In genomic region chr15:88821403-88821802, GRCm38 (mm10) we compare ENCODE assay signal across 1 mouse cellular context.
TF ChIP-seq lines count a peak whose summit lies in the region.

No protein-coding gene starts in this region.

TF ChIP-seq in myocyte, 11 proteins besides CTCF, POLR2A, EP300 and RAD21 (continued from another document):
- no peak for TF ChIP-seq TCF12 (IDR thresholded peaks at IDR 0.05; ENCODE audit: insufficient read depth, poor library complexity, severe bottlenecking)
- no peak for TF ChIP-seq MAX (IDR thresholded peaks at IDR 0.05; ENCODE audit: low read depth)
- no peak for TF ChIP-seq E2F4 (IDR thresholded peaks at IDR 0.05; ENCODE audit: insufficient read depth)
- TF ChIP-seq POLR2AphosphoS2 (IDR thresholded peaks at IDR 0.05; ENCODE audit: insufficient read length, low read depth): no peak
- no peak for TF ChIP-seq TCF3 (IDR thresholded peaks at IDR 0.05; ENCODE audit: insufficient read length, low read depth)
- TF ChIP-seq REST (IDR thresholded peaks at IDR 0.05; ENCODE audit: insufficient read depth, insufficient read length): no peak
- TF ChIP-seq MYOD1 (IDR thresholded peaks at IDR 0.05; ENCODE audit: control insufficient read depth in 1 of 3, insufficient read length in 2 of 3, low read depth in 2 of 3): no peak
- TF ChIP-seq MYOG (IDR thresholded peaks at IDR 0.05; ENCODE audit: control insufficient read depth in 1 of 3, insufficient read depth in 1 of 3, insufficient read length in 2 of 3, low read depth in 2 of 3): no peak
- no peak for TF ChIP-seq SRF (IDR thresholded peaks at IDR 0.05; ENCODE audit: control insufficient read depth, insufficient read length, low read depth)
